Mouse (Mus musculus): ENCODE measurements around the gene Ap3b1.

DNA sequence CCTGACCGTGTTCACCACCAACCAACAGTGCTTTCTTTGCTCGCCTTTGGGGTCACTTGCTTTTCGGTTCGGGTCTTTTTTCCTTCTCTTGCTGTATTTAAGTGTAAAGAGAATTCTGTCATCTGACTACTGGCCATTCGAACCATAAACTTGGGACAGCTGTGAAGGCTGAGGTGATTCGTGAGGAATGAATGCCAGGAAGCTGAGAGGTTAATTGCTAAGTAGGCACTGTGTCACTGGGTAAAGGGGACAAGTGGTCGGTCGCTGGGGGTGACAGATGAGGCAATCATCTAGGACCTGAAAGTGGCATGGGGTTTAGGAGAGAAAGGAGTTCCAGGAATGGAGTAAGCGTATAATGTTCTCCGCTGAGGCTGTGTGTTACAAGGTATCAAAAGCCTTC, 212.2 kb downstream of the Ap3b1 start:
- no peak for TF ChIP-seq POLR2A (IDR thresholded peaks at IDR 0.05; ENCODE audit: extremely low read depth, insufficient read depth, low read length)
- no peak for TF ChIP-seq CTCF (IDR thresholded peaks at IDR 0.05; ENCODE audit: low read depth, low read length)

All from liver, adult 2 months (tissue).